Mouse (Mus musculus) CH12.LX (cell line): ENCODE results near the gene Gm10647. TPM values are rescaled to one million over a fixed set of nuclear protein-coding genes. Genes with fewer than 3 reads are reported as not detected.

Experiments
- DNase-seq: peaks from one replicate; pipeline ENCODE4 v3.0.0-alpha.2; 2013; ENCODE audit errors: extremely low read depth
- H3K27ac ChIP-seq: 2 replicates; pipeline ENCODE4 v1.5.1; 2012; ENCODE audit warnings: low read depth, mild to moderate bottlenecking, control low read depth, moderate library complexity; ENCODE audit not compliant: insufficient read depth
- H3K27me3 ChIP-seq: replicated peaks from 2 replicates; pipeline ENCODE3; 2012; ENCODE audit warnings: inconsistent platforms
- H3K36me3 ChIP-seq, 2 experiments: replicated peaks in 1 of 2; 2 replicates each; pipeline versions ENCODE3 to v1.6.1; 2012; ENCODE audit warnings: inconsistent platforms in 1 of 2, low read length in 1 of 2, mild to moderate bottlenecking in 1 of 2, mixed read lengths in 1 of 2, moderate library complexity in 1 of 2; ENCODE audit not compliant: control insufficient read depth in 1 of 2, insufficient read depth in 1 of 2
- H3K4me1 ChIP-seq, 2 experiments: 2 replicates each; pipeline ENCODE4 v1.6.1; 2012; ENCODE audit warnings: inconsistent platforms in 1 of 2, moderate library complexity in 1 of 2; ENCODE audit not compliant: insufficient read depth in 2 of 2, control insufficient read depth in 1 of 2
- H3K4me2 ChIP-seq: 2 replicates; pipeline ENCODE4 v1.6.1; 2012; ENCODE audit warnings: low read depth, mild to moderate bottlenecking, control low read depth; ENCODE audit not compliant: poor library complexity, insufficient read depth, severe bottlenecking
- H3K4me3 ChIP-seq, 3 experiments: fragments of 150-350 bp in 1 of 3; sonication (generic) in 1 of 3; replicated peaks in 1 of 3; 2 replicates each; pipeline versions ENCODE3 to v1.5.1; 2011 to 2012; ENCODE audit warnings: low read depth in 2 of 3, low read length in 2 of 3, mild to moderate bottlenecking in 2 of 3, moderate library complexity in 2 of 3, control low read depth in 1 of 3, improper control_type of control experiment in 1 of 3, inconsistent platforms in 1 of 3, mixed read lengths in 1 of 3; ENCODE audit not compliant: poor library complexity in 1 of 3
- H3K79me2 ChIP-seq: replicated peaks from 2 replicates; pipeline ENCODE4 v1.6.1; 2012; ENCODE audit warnings: mild to moderate bottlenecking, moderate library complexity; ENCODE audit not compliant: control insufficient read depth, poor library complexity, insufficient read depth, severe bottlenecking; ENCODE audit errors: extremely low read depth
- H3K9ac ChIP-seq: 2 replicates; pipeline ENCODE4 v1.6.1; 2012; ENCODE audit warnings: low read depth, mild to moderate bottlenecking, control low read depth, moderate library complexity; ENCODE audit not compliant: insufficient read depth
- H3K9me3 ChIP-seq: replicated peaks from 2 replicates; pipeline ENCODE3; 2012; ENCODE audit warnings: low read length, inconsistent platforms, mixed read lengths
- E2F4 ChIP-seq: IDR thresholded peaks from 2 replicates; pipeline ENCODE4 v1.6.1; 2011; ENCODE audit warnings: low read depth, low read length, improper control_type of control experiment; ENCODE audit not compliant: insufficient replicate concordance
- ELF1 ChIP-seq: IDR thresholded peaks from 2 replicates; pipeline ENCODE4 v1.6.1; 2014; ENCODE audit warnings: low read depth, mild to moderate bottlenecking, inconsistent platforms, low read length, improper control_type of control experiment
- GABPA ChIP-seq: IDR thresholded peaks from 2 replicates; pipeline ENCODE4 v1.6.1; 2012; ENCODE audit warnings: low read depth, low read length, improper control_type of control experiment, inconsistent platforms; ENCODE audit not compliant: insufficient replicate concordance
- JUN ChIP-seq: IDR thresholded peaks from 2 replicates; pipeline ENCODE4 v1.6.1; 2011; ENCODE audit warnings: low read depth, mild to moderate bottlenecking, low read length, improper control_type of control experiment, moderate library complexity; ENCODE audit not compliant: insufficient read depth
- JUND ChIP-seq: conservative IDR thresholded peaks from 2 replicates; pipeline ENCODE4 v1.6.1; 2011; ENCODE audit warnings: low read depth, low read length, improper control_type of control experiment
- MYC ChIP-seq: IDR thresholded peaks from 2 replicates; pipeline ENCODE4 v1.6.1; 2011; ENCODE audit warnings: low read depth, mild to moderate bottlenecking, improper control_type of control experiment, low read length
- PAX5 ChIP-seq: IDR thresholded peaks from 2 replicates; pipeline ENCODE4 v1.6.1; 2012; ENCODE audit warnings: low read length, inconsistent platforms, mixed read lengths
- POLR2A ChIP-seq: IDR thresholded peaks from 2 replicates; pipeline ENCODE4 v1.6.1; 2011; ENCODE audit warnings: low read depth, mild to moderate bottlenecking, improper control_type of control experiment, low read length
- RAD21 ChIP-seq: IDR thresholded peaks from 2 replicates; pipeline ENCODE4 v1.6.1; 2011; ENCODE audit warnings: low read depth, mild to moderate bottlenecking, low read length, improper control_type of control experiment, moderate library complexity
- RCOR1 ChIP-seq: conservative IDR thresholded peaks from 2 replicates; pipeline ENCODE4 v1.6.1; 2012; ENCODE audit warnings: low read depth, mild to moderate bottlenecking, inconsistent platforms, low read length, improper control_type of control experiment
- ZMIZ1 ChIP-seq: IDR thresholded peaks from 2 replicates; pipeline ENCODE4 v1.6.1; 2012; ENCODE audit warnings: low read depth, mild to moderate bottlenecking, inconsistent platforms, low read length, improper control_type of control experiment
- dilution Hi-C: fragments of 300-500 bp; cut with MboI; formaldehyde crosslinking; loops from 2 replicates; pipeline ENCODE4 v1.14.3; 2020; ENCODE audit warnings: low sequenced_read_pairs; ENCODE audit not compliant: extremely low pct_unique_long_range_greater_than_20kb, extremely low pct_ligation_motif_present
- in situ Hi-C: fragments of 300-500 bp; cut with MboI; formaldehyde crosslinking; loops from 3 replicates; pipeline ENCODE4 v1.14.3; 2019; ENCODE audit warnings: low sequenced_read_pairs, low pct_ligation_motif_present, low pct_unique_long_range_greater_than_20kb, mixed read lengths
- polyA plus RNA-seq: library from polyadenylated mRNA; unstranded; fragments of >175 nt; gene quantifications from 2 replicates; pipeline ENCODE4 v1.2.1, GENCODE M21; 2012; ENCODE audit warnings: low read depth; ENCODE audit not compliant: insufficient read length
- total RNA-seq, 2 experiments: library from RNA; depleted of rRNA; stranded (reverse); fragments of 300-350 nt in 1 of 2; fragments of >200 nt in 1 of 2; gene quantifications; 2 replicates each; pipeline ENCODE4 v1.2.3; 2012 to 2014

Gm10647 gene
- total and polyA plus RNA-seq, 3 experiments: not detected

- Histone ChIP-seq H3K36me3 (peaks cover 11 to 90% of the 10 kb centered on the region in 2 experiments), H3K27me3 (no peaks in the 10 kb centered on the region), H3K9ac (no peak overlapping the region), H3K27ac (no peak overlapping the region), H3K4me2 (no peak overlapping the region), H3K4me3 (no peak overlapping the region), H3K79me2 (no peaks in the 10 kb centered on the region), H3K4me1 (no peaks in the 10 kb centered on the region), H3K9me3 (no peaks in the 10 kb centered on the region)
- dilution Hi-C loops (no loop called here), in situ Hi-C loops (no loop called here)
- DNase-seq: no peak
- no peak for TF ChIP-seq ELF1
- TF ChIP-seq POLR2A: no peak
- no peak for TF ChIP-seq GABPA
These were observed 44.0 kb upstream of the Gm10647 start for GRCm38 (mm10) chr9:66752849-66753248.

GRCm38 (mm10) chr9:66760991-66761390, 35.8 kb upstream of the Gm10647 start:
- no peaks in the 10 kb centered on the region for H3K4me1 ChIP-seq
- dilution Hi-C loops: no loop called here

GRCm38 (mm10) chr9:66768721-66769120, 28.1 kb upstream of the Gm10647 start:
- no peak overlapping the region for H3K4me3 ChIP-seq
- H3K9me3 ChIP-seq: peaks cover 2% of the 10 kb centered on the region
- dilution Hi-C loops (no loop called here), in situ Hi-C loops (no loop called here)
- no peak for DNase-seq
- H3K4me1 ChIP-seq: no peaks in the 10 kb centered on the region
- TF ChIP-seq MYC: no peak
- no peaks in the 10 kb centered on the region for H3K27me3 ChIP-seq
- H3K4me2 ChIP-seq: no peak overlapping the region
- H3K27ac ChIP-seq: no peak overlapping the region
- no peak overlapping the region for H3K9ac ChIP-seq
- H3K36me3 ChIP-seq: peaks cover 3 to 27% of the 10 kb centered on the region in 2 experiments
- H3K79me2 ChIP-seq: no peaks in the 10 kb centered on the region

More at GRCm38 (mm10) chr9:66760991-66761390, 35.8 kb upstream of the Gm10647 start:
- Histone ChIP-seq H3K79me2 (no peaks in the 10 kb centered on the region), H3K4me2 (no peak overlapping the region), H3K9me3 (no peaks in the 10 kb centered on the region), H3K27me3 (no peaks in the 10 kb centered on the region), H3K9ac (no peak overlapping the region), H3K27ac (no peak overlapping the region), H3K36me3 (peaks cover 0 to 92% of the 10 kb centered on the region in 2 experiments), H3K4me3 (no peak overlapping the region)
- TF ChIP-seq RAD21: no peak
- TF ChIP-seq JUND: no peak
- no peak for TF ChIP-seq JUN
- TF ChIP-seq E2F4: no peak
- no peak for TF ChIP-seq ZMIZ1
- TF ChIP-seq PAX5: no peak
- TF ChIP-seq RCOR1: no peak
- DNase-seq: no peak
- in situ Hi-C loops: no loop called here
